Mouse (Mus musculus): ENCODE results near the gene Thap4.
"Not testable (repeated sequence)": the region's sequence is repeated elsewhere in the genome, so short reads cannot be mapped to it uniquely, and the experiment has no call there.

DNA sequence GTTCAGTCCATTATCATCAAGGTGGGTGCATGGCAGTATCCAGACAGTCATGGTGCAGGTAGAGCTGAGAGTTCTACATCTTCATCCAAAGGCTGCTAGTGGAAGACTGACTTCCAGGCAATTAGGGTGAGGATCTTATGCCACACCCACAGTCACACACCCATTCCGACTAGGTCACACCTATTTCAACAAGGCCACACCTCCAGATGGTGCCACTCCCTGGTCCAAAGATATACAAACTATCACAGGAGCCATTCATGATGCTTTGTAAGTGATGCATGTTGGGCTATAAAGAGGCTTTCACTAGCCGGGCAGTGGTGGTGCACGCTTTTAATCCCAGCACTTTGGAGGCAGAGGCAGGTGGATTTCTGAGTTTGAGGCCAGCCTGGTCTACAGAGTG, 8.9 kb upstream of the Thap4 start:
- not testable (repeated sequence) for TF ChIP-seq POLR2A (IDR thresholded peaks at IDR 0.05; ENCODE audit: low read depth, low read length); CTCF (IDR thresholded peaks at IDR 0.05; ENCODE audit: extremely low read depth, insufficient read depth, insufficient read length, insufficient replicate concordance)

All from spleen, adult 2 months (tissue).